Mouse (Mus musculus): ENCODE measurements around the gene Agbl5. TPM values are rescaled to one million over a fixed set of nuclear protein-coding genes. Genes with fewer than 3 reads are reported as not detected.

The Agbl5 gene
- polyA plus RNA-seq, 1 experiment from 2014 or later: 6.9 TPM

- no peak overlapping the region; the same call in 1 of the 2 replicates for H3K9ac ChIP-seq (ENCODE audit: low read length)
- no peak overlapping the region for H3K27ac ChIP-seq (replicated peaks)
- H3K9me3 ChIP-seq (ENCODE audit: control insufficient read depth, low read length): no peaks in the 10 kb centered on the region
- ATAC-seq (ENCODE audit: low FRiP score, low TSS enrichment) (no peak), DNase-seq (ENCODE audit: low spot score) (no peak)
- H3K36me3 ChIP-seq (ENCODE audit: control insufficient read depth, insufficient read depth, low read length): peaks cover 17% of the 10 kb centered on the region
- TF ChIP-seq CTCF (IDR thresholded peaks at IDR 0.05; ENCODE audit: low read depth): no peak
- no peak for TF ChIP-seq EP300 (optimal IDR thresholded peaks at IDR 0.05)
- H3K4me3 ChIP-seq (ENCODE audit: low read depth, low read length): peak overlapping the region; percentile 89
- H3K4me1 ChIP-seq (replicated peaks; ENCODE audit: control insufficient read depth, insufficient read depth): 0 out of 2 replicates have a peak, but pooled peaks cover 2% of the 10 kb centered on the region
- H3K27me3 ChIP-seq (ENCODE audit: control insufficient read depth, insufficient read depth, low read length): no peaks in the 10 kb centered on the region
- H3K4me2 ChIP-seq (replicated peaks; ENCODE audit: low read depth): peak overlapping the region; percentile 84
- 18% methylated on average over 9 of the region's 9 CpGs for WGBS
Measured at GRCm38 (mm10) chr5:30868981-30869380, 19.5 kb upstream of the Agbl5 start.

DNA sequence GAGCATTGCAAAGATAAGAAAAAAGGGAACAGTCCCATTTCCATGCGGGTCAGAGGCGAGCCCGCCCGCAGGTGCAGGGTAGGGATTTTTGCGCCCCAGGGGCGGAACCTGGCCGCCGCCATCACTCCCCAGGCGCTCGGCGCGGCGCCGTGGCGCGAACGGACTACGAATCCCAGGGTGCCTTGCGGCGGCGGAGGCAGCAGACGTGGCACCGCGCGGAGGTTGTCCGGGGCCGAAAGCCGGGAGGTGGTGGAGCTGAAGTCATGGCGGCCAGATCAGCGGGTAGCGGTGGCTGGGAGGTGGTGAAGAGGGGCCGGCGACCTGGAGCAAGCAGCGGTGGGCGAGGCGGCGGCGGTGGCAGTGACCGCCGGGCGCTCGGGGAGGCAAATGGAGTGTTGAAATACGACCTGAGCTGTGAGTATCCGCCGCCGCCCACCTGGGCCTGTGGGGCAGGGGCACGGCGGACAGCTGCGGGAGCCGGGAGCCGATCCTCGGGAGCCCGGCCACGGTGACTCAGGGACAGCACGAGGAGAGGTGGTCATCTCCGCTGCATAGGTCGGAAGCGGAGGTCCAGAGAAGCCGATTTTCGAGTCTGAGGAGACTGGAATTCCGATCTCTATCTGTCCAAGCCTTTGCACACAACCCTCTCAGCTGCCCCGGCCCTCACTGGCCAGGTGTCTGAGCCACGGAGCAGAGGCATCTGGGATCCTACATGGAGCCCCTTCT, 18.9 kb upstream of the Agbl5 start:
- Histone ChIP-seq H3K4me1 (replicated peaks; ENCODE audit: control insufficient read depth, insufficient read depth) (0 out of 2 replicates have a peak, but pooled peaks cover 2% of the 10 kb centered on the region), H3K27ac (replicated peaks) (peak overlapping the region; percentile 65), H3K4me2 (replicated peaks; ENCODE audit: low read depth) (peak overlapping the region; percentile 84), H3K4me3 (ENCODE audit: low read depth, low read length) (peak overlapping the region; percentile 89), H3K9ac (ENCODE audit: low read length) (peak overlapping the region; percentile 93), H3K27me3 (ENCODE audit: control insufficient read depth, insufficient read depth, low read length) (no peaks in the 10 kb centered on the region), H3K36me3 (ENCODE audit: control insufficient read depth, insufficient read depth, low read length) (peaks cover 22% of the 10 kb centered on the region), H3K9me3 (ENCODE audit: control insufficient read depth, low read length) (no peaks in the 10 kb centered on the region)
- TF ChIP-seq CTCF (IDR thresholded peaks at IDR 0.05; ENCODE audit: low read depth) (peak; percentile 25; the same call in 1 of the 2 replicates), EP300 (optimal IDR thresholded peaks at IDR 0.05) (no peak)
- DNase-seq (ENCODE audit: low spot score) (peak; percentile 93), ATAC-seq (ENCODE audit: low FRiP score, low TSS enrichment) (peak; percentile 92)
- WGBS: 0% methylated on average over 63 of the region's 63 CpGs

DNA sequence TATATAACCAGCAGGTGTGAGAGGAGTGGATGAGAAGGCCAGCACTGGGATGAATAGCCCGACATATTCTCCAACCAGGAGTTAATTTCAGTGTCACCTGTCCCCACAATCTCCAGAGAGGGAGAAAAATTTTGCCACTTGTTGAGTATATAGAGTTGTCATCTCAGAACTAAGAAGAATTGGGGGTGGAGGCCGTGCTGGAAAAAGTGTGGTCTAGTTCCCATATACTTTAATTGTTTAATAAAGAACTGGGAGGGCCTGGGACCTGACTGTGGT, 18.4 kb upstream of the Agbl5 start:
- Histone ChIP-seq H3K9ac (ENCODE audit: low read length) (peak overlapping the region; percentile 93), H3K9me3 (ENCODE audit: control insufficient read depth, low read length) (no peaks in the 10 kb centered on the region), H3K27ac (replicated peaks) (peak overlapping the region; percentile 65), H3K4me1 (replicated peaks; ENCODE audit: control insufficient read depth, insufficient read depth) (0 out of 2 replicates have a peak, but pooled peaks cover 2% of the 10 kb centered on the region), H3K36me3 (ENCODE audit: control insufficient read depth, insufficient read depth, low read length) (peaks cover 23% of the 10 kb centered on the region), H3K27me3 (ENCODE audit: control insufficient read depth, insufficient read depth, low read length) (no peaks in the 10 kb centered on the region), H3K4me2 (replicated peaks; ENCODE audit: low read depth) (peak overlapping the region; percentile 84), H3K4me3 (ENCODE audit: low read depth, low read length) (peak overlapping the region; percentile 89)
- WGBS: 13% methylated on average over 2 of the region's 2 CpGs
- TF ChIP-seq EP300 (optimal IDR thresholded peaks at IDR 0.05): no peak
- TF ChIP-seq CTCF (IDR thresholded peaks at IDR 0.05; ENCODE audit: low read depth): no peak
- DNase-seq (ENCODE audit: low spot score) (no peak), ATAC-seq (ENCODE audit: low FRiP score, low TSS enrichment) (no peak)

- ATAC-seq (ENCODE audit: low FRiP score, low TSS enrichment) (no peak), DNase-seq (ENCODE audit: low spot score) (no peak)
- Histone ChIP-seq H3K27me3 (ENCODE audit: control insufficient read depth, insufficient read depth, low read length) (no peaks in the 10 kb centered on the region), H3K4me1 (replicated peaks; ENCODE audit: control insufficient read depth, insufficient read depth) (0 out of 2 replicates have a peak, but pooled peaks cover 2% of the 10 kb centered on the region), H3K9ac (ENCODE audit: low read length) (no peak overlapping the region), H3K9me3 (ENCODE audit: control insufficient read depth, low read length) (no peaks in the 10 kb centered on the region), H3K36me3 (ENCODE audit: control insufficient read depth, insufficient read depth, low read length) (peaks cover 35% of the 10 kb centered on the region), H3K27ac (replicated peaks) (no peak overlapping the region), H3K4me3 (ENCODE audit: low read depth, low read length) (no peak overlapping the region), H3K4me2 (replicated peaks; ENCODE audit: low read depth) (no peak overlapping the region)
- WGBS: 93% methylated on average over 9 of the region's 9 CpGs
- TF ChIP-seq EP300 (optimal IDR thresholded peaks at IDR 0.05) (no peak), CTCF (IDR thresholded peaks at IDR 0.05; ENCODE audit: low read depth) (no peak)
Measured at GRCm38 (mm10) chr5:30872574-30872973, 15.9 kb upstream of the Agbl5 start.

DNA sequence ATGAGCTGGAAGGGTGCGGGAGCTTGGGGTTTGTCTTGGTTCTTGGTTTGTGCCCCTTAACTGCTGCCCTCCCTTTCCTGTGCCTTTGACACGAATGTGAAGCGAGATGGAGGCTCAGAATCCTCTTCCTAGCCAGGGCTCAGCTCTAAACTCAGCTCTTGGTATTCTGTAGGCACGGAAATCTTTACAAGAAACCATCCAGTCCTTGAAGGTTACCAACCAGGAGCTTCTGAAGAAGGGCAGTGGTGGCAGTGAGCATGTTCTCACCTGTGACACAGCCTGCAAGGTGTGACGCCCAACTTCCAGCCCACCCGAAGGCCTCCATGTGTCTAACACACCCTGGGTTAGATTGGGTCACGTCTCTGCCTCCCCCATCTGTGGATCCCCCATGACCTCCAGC, 14.1 kb upstream of the Agbl5 start:
- TF ChIP-seq CTCF (IDR thresholded peaks at IDR 0.05; ENCODE audit: low read depth) (no peak), EP300 (optimal IDR thresholded peaks at IDR 0.05) (no peak)
- DNase-seq (ENCODE audit: low spot score): no peak
- Histone ChIP-seq H3K27ac (replicated peaks) (no peak overlapping the region), H3K4me1 (replicated peaks; ENCODE audit: control insufficient read depth, insufficient read depth) (no peaks in the 10 kb centered on the region), H3K9me3 (ENCODE audit: control insufficient read depth, low read length) (no peaks in the 10 kb centered on the region), H3K4me2 (replicated peaks; ENCODE audit: low read depth) (no peak overlapping the region), H3K36me3 (ENCODE audit: control insufficient read depth, insufficient read depth, low read length) (peaks cover 37% of the 10 kb centered on the region), H3K9ac (ENCODE audit: low read length) (no peak overlapping the region), H3K27me3 (ENCODE audit: control insufficient read depth, insufficient read depth, low read length) (no peaks in the 10 kb centered on the region), H3K4me3 (ENCODE audit: low read depth, low read length) (no peak overlapping the region)
- WGBS: 85% methylated on average over 7 of the region's 7 CpGs
- ATAC-seq (ENCODE audit: low FRiP score, low TSS enrichment): no peak

DNA sequence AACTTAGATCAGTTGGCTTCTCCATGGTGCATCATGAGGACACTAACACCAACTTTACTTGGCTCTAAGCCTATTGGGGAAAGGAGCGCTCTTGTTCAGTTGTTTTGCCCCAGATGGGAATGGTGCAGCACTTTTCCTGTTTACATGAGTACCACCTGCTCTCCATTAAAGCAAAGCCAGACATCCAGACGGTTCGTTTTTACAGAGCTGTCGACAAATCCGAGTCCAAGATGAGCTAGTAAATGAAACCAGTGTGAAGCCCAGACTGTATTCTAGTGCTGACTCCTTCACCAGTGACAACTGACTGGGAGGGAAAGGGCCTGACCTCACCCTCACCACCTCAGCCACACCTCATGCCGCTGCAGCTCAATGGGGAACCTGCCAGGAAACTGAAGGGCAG, 9.9 kb upstream of the Agbl5 start:
- H3K4me1 ChIP-seq (replicated peaks; ENCODE audit: control insufficient read depth, insufficient read depth): no peaks in the 10 kb centered on the region
- ATAC-seq (ENCODE audit: low FRiP score, low TSS enrichment) (peak; percentile 13; the same call in 1 of the 2 replicates), DNase-seq (ENCODE audit: low spot score) (no peak)
- WGBS: 25% methylated on average over 6 of the region's 6 CpGs
- H3K4me3 ChIP-seq (ENCODE audit: low read depth, low read length): no peak overlapping the region
- H3K27me3 ChIP-seq (ENCODE audit: control insufficient read depth, insufficient read depth, low read length): no peaks in the 10 kb centered on the region
- peaks cover 23% of the 10 kb centered on the region for H3K36me3 ChIP-seq (ENCODE audit: control insufficient read depth, insufficient read depth, low read length)
- no peak overlapping the region for H3K9ac ChIP-seq (ENCODE audit: low read length)
- no peak overlapping the region for H3K27ac ChIP-seq (replicated peaks)
- H3K9me3 ChIP-seq (ENCODE audit: control insufficient read depth, low read length): no peaks in the 10 kb centered on the region
- TF ChIP-seq CTCF (IDR thresholded peaks at IDR 0.05; ENCODE audit: low read depth) (no peak), EP300 (optimal IDR thresholded peaks at IDR 0.05) (no peak)
- no peak overlapping the region for H3K4me2 ChIP-seq (replicated peaks; ENCODE audit: low read depth)
